Mouse (Mus musculus): ENCODE measurements around the gene Rasgef1a. TPM values are rescaled to one million over a fixed set of nuclear protein-coding genes. Genes with fewer than 3 reads are reported as not detected.

Rasgef1a gene
- polyA plus RNA-seq, 1 experiment from 2014 or later: 0.10 TPM

DNA sequence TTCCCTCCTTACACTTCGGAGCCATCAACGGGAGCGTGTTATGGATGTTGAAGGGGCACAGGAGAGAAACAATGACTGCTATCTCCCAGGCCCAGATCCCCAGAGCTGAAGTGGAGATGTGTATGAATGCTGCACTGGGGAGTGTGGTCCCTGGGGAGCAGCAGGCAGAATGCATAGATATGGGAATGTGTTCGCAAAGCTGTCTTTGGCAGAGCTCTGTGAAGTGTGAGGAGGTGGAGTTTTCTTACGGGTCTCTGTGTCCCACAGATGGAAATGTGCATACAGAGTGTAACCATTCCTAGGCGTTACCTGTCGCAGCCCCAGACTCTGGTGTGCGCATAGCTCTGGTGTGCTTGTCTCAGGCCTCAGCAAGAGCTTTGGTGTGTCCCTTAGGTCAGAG is 65.5 kb downstream of the Rasgef1a start:
- ATAC-seq (ENCODE audit: insufficient number of reproducible peaks, insufficient read depth, low FRiP score, low TSS enrichment, low read depth): no peak
- H3K4me1 ChIP-seq: peaks cover 12% of the 10 kb centered on the region
- H3K36me3 ChIP-seq: no peaks in the 10 kb centered on the region
- H3K4me3 ChIP-seq: no peak overlapping the region
- 86% methylated on average over 8 of the region's 8 CpGs for WGBS
- H3K9ac ChIP-seq: no peak overlapping the region
- no peak overlapping the region for H3K27ac ChIP-seq
- H3K27me3 ChIP-seq: peaks cover 13% of the 10 kb centered on the region
- H3K4me2 ChIP-seq: no peak overlapping the region
- no peaks in the 10 kb centered on the region for H3K9me3 ChIP-seq

DNA sequence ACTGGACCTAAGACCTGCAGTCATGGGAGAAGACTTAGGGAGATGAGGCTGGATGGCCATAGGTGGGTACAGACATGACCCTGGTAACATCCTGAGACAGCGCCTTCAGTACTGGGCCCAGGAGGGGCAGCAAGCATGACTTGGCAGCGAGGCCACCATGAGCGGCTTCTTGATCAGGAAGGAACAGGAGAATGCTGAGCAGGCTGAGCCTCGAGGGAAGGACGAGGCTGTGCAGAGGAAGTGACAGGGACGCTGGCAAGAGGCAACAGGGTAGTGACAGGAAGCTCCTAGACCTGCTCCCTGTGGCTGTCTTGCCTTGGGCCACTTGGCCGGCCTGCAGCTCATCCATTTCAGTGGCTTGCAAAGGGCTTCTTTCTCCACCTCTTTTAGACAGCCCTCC is 66.2 kb downstream of the Rasgef1a start:
- no peaks in the 10 kb centered on the region for H3K36me3 ChIP-seq
- ATAC-seq (ENCODE audit: insufficient number of reproducible peaks, insufficient read depth, low FRiP score, low TSS enrichment, low read depth): no peak
- H3K9me3 ChIP-seq: no peaks in the 10 kb centered on the region
- no peak overlapping the region for H3K4me2 ChIP-seq
- H3K4me3 ChIP-seq: no peak overlapping the region
- peaks cover 12% of the 10 kb centered on the region for H3K4me1 ChIP-seq
- H3K27me3 ChIP-seq: peaks cover 13% of the 10 kb centered on the region
- WGBS: 65% methylated on average over 7 of the region's 7 CpGs
- no peak overlapping the region for H3K9ac ChIP-seq
- no peak overlapping the region for H3K27ac ChIP-seq

DNA sequence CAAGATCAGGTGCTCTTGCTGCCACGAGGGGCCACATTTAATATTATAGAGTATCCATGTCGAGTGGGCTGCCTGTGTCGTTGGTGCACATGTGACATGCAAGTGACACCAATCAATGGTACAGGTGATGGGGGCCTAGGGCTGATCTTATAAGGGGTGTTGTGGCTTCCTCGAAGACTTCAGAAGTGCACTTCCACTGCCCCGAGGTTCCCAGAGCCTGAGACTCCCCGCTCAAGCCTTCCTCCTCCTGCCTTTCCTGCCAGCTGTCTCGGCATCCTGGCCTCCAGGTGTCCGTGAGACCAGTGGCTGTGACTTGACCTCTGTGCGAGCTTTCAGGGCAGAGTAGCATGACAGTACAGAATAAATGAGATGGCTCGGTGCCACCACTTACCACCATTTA is 67.5 kb downstream of the Rasgef1a start:
- H3K4me1 ChIP-seq: peaks cover 9% of the 10 kb centered on the region
- H3K4me3 ChIP-seq: no peak overlapping the region
- no peak for ATAC-seq (ENCODE audit: insufficient number of reproducible peaks, insufficient read depth, low FRiP score, low TSS enrichment, low read depth)
- H3K9me3 ChIP-seq: no peaks in the 10 kb centered on the region
- H3K36me3 ChIP-seq: no peaks in the 10 kb centered on the region
- no peak overlapping the region for H3K9ac ChIP-seq
- peaks cover 13% of the 10 kb centered on the region for H3K27me3 ChIP-seq
- no peak overlapping the region for H3K27ac ChIP-seq
- WGBS: 67% methylated on average over 10 of the region's 10 CpGs
- H3K4me2 ChIP-seq: no peak overlapping the region

DNA sequence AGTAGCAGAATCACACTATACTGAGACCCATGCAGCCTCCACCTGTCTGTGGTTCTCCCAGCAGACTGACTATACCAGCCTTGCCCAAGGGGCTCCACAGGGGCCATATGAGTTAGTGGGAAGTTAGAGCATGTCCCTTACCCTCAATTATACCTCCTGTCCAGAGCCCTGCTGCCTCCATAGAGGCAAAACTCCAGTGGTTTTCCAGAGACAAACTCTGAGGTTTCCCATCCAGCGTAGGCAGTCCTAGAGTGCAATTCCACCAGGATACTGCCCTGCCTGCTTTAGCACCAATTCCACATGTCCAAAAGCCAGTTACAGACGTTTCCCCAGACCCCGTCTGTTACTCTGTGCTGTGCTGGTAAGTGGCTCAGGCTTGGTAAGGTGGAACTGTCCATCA is 68.1 kb downstream of the Rasgef1a start:
- Histone ChIP-seq H3K36me3 (no peaks in the 10 kb centered on the region), H3K4me3 (no peak overlapping the region), H3K4me1 (peaks cover 4% of the 10 kb centered on the region), H3K27ac (no peak overlapping the region), H3K9me3 (no peaks in the 10 kb centered on the region), H3K4me2 (no peak overlapping the region), H3K9ac (no peak overlapping the region), H3K27me3 (peaks cover 13% of the 10 kb centered on the region)
- WGBS: 56% methylated on average over 3 of the region's 3 CpGs
- ATAC-seq (ENCODE audit: insufficient number of reproducible peaks, insufficient read depth, low FRiP score, low TSS enrichment, low read depth): no peak

DNA sequence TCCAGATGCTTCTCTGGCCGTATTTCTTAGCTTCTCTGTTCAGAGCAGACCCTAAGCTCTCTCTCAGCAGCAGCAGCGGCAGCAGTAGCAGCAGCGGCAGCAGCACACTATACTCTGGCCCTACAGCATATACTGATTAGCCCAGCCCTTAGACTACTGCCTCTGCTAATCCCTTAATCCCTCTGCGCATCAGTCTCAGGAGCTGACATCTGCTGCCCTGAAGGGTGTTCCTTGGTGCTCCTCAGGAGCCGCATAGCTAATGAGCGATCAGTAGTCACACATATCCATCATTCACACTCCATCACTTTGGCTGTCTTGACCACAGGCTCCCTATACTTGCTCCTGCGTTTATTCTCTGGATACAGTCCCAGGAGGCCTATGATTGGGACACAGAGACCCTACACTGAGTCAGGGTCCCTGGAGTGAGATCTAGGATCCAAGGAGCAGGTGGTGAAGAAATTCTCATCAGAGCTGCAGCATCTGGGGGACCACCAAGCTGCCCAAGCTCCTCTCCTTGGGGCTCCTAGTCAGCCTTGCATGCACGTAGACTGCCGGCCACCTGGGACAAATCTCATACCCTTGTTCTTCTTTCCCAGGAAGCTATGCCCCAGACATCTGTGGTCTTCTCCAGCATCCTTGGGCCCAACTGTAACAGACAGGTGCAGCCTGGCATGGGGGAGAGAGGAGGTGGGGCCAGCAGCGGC is 68.7 kb downstream of the Rasgef1a start:
- no peak for ATAC-seq (ENCODE audit: insufficient number of reproducible peaks, insufficient read depth, low FRiP score, low TSS enrichment, low read depth)
- WGBS: 58% methylated on average over 10 of the region's 10 CpGs
- no peaks in the 10 kb centered on the region for H3K4me1 ChIP-seq

DNA sequence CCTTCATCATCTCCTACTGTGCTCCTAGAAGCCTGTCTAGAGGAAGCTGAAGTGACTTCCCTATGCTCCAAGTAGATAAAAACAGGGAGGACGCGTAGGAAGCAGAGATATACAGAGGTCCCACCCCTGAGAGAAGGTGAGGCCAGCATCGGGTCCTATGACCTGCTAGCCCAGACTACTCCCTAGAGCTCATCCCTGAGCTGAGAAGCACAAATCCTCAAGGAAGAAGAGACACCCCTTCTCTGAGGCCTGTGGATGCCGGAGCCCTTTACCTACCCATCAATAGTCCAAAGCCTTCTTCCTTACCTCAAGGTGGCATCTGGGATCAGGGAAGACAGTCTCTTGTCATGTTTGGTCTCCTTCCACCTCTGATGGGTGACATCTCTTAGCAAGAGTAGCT is 69.5 kb downstream of the Rasgef1a start:
- WGBS: 92% methylated on average over 4 of the region's 4 CpGs

More for the DNA sequence above, 68.7 kb downstream of the Rasgef1a start:
- Histone ChIP-seq H3K4me3 (no peak overlapping the region), H3K4me2 (no peak overlapping the region), H3K9ac (no peak overlapping the region), H3K9me3 (no peaks in the 10 kb centered on the region), H3K27ac (no peak overlapping the region), H3K27me3 (peaks cover 13% of the 10 kb centered on the region), H3K36me3 (no peaks in the 10 kb centered on the region)

DNA sequence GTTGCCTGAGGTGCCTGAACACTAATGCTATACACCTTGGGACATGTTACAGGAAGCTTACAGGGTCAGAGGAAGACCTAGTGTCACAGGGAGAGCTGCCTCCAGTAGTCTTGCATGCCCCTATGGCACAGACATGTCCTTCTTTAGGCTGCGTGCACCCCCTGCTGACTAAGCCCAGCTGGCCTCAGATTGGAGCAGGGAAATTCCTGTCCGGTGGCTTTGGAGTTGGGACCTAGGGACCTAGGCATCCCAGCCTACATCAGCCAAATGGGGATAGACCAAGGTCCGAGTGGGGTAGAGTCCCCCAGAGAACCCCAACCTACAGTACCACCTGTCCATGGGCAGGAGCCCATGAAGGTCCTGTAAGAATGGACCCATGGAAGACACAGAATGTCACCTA is 71.1 kb downstream of the Rasgef1a start:
- Histone ChIP-seq H3K27ac (no peak overlapping the region), H3K36me3 (no peaks in the 10 kb centered on the region), H3K4me3 (no peak overlapping the region), H3K27me3 (peaks cover 13% of the 10 kb centered on the region), H3K4me1 (no peaks in the 10 kb centered on the region), H3K9me3 (no peaks in the 10 kb centered on the region), H3K4me2 (no peak overlapping the region), H3K9ac (no peak overlapping the region)
- WGBS: 77% methylated on average over 3 of the region's 3 CpGs
- no peak for ATAC-seq (ENCODE audit: insufficient number of reproducible peaks, insufficient read depth, low FRiP score, low TSS enrichment, low read depth)

More for the DNA sequence above, 69.5 kb downstream of the Rasgef1a start:
- Histone ChIP-seq H3K4me1 (no peaks in the 10 kb centered on the region), H3K4me3 (no peak overlapping the region), H3K27ac (no peak overlapping the region), H3K9ac (no peak overlapping the region), H3K9me3 (no peaks in the 10 kb centered on the region), H3K36me3 (no peaks in the 10 kb centered on the region), H3K27me3 (peaks cover 13% of the 10 kb centered on the region), H3K4me2 (no peak overlapping the region)
- ATAC-seq (ENCODE audit: insufficient number of reproducible peaks, insufficient read depth, low FRiP score, low TSS enrichment, low read depth): no peak

DNA sequence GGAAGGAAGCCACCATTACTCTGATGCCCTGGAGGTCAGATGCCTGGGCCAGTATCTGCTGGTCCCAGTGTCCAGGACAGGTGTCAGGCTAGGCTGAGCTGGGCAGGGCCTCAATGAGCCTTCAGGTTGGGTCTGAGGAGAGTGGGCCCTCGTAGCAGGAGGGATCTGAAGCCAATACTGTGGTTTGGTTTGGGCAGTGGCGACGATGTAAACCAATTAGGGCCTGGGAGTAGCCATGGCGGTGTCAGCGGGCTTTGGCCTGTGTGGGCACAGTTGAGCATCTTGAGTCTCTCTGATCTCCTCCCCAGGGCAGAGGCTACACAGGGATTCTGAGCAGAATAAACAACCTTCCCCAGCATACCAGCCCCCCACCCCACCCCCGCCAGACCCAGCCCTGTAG is 72.4 kb downstream of the Rasgef1a start:
- WGBS: 66% methylated on average over 6 of the region's 6 CpGs
- no peak for ATAC-seq (ENCODE audit: insufficient number of reproducible peaks, insufficient read depth, low FRiP score, low TSS enrichment, low read depth)
- Histone ChIP-seq H3K4me3 (no peak overlapping the region), H3K9me3 (no peaks in the 10 kb centered on the region), H3K27ac (no peak overlapping the region), H3K4me2 (no peak overlapping the region), H3K9ac (no peak overlapping the region), H3K4me1 (no peaks in the 10 kb centered on the region), H3K27me3 (peaks cover 13% of the 10 kb centered on the region), H3K36me3 (no peaks in the 10 kb centered on the region)

DNA sequence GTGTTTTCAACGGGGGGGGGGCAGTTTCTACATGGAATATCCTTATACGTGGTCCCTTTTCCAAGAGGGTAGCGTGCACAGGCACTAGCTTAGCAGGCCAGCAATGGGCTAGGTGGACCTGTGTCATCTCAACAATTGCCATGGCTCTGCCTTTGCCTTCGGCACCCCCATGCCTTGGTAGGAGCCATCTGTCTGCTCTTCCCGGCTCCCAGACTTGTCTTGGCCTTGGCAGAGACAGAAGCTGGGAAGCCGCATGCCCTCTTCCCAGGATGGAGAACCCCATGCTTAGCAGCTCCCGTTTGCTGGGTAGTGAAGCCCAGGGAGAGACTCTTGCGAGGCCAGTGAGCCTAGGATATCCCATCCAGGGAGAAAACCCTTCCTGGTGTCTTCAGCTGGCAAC is 73.4 kb downstream of the Rasgef1a start:
- Histone ChIP-seq H3K27me3 (peaks cover 7% of the 10 kb centered on the region; the same call in 1 of the 2 replicates), H3K27ac (no peak overlapping the region), H3K4me1 (no peaks in the 10 kb centered on the region), H3K4me3 (no peak overlapping the region), H3K9ac (no peak overlapping the region), H3K36me3 (no peaks in the 10 kb centered on the region), H3K4me2 (no peak overlapping the region), H3K9me3 (no peaks in the 10 kb centered on the region)
- ATAC-seq (ENCODE audit: insufficient number of reproducible peaks, insufficient read depth, low FRiP score, low TSS enrichment, low read depth): no peak
- WGBS: 88% methylated on average over 8 of the region's 8 CpGs

DNA sequence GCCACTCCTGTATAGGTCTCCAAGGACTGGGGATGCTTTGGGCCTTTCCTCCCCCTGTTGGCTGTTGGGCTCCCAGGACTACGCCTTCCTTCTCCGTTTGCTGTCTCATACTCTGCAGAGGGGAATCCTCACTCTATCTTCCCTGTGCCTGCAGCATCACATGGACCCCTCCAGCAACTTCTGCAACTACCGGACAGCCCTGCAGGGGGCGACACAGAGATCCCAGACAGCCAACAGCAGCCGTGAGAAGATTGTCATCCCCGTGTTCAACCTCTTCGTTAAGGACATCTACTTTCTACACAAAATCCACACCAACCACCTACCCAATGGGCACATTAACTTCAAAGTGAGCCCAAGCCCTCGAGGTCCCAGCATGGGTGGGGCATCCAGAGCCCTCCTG is 76.7 kb downstream of the Rasgef1a start:
- Histone ChIP-seq H3K36me3 (no peaks in the 10 kb centered on the region), H3K9ac (no peak overlapping the region), H3K4me3 (no peak overlapping the region), H3K27ac (no peak overlapping the region), H3K4me1 (no peaks in the 10 kb centered on the region), H3K4me2 (no peak overlapping the region), H3K9me3 (no peaks in the 10 kb centered on the region), H3K27me3 (no peaks in the 10 kb centered on the region)
- no peak for ATAC-seq (ENCODE audit: insufficient number of reproducible peaks, insufficient read depth, low FRiP score, low TSS enrichment, low read depth)
- WGBS: 59% methylated on average over 8 of the region's 8 CpGs

DNA sequence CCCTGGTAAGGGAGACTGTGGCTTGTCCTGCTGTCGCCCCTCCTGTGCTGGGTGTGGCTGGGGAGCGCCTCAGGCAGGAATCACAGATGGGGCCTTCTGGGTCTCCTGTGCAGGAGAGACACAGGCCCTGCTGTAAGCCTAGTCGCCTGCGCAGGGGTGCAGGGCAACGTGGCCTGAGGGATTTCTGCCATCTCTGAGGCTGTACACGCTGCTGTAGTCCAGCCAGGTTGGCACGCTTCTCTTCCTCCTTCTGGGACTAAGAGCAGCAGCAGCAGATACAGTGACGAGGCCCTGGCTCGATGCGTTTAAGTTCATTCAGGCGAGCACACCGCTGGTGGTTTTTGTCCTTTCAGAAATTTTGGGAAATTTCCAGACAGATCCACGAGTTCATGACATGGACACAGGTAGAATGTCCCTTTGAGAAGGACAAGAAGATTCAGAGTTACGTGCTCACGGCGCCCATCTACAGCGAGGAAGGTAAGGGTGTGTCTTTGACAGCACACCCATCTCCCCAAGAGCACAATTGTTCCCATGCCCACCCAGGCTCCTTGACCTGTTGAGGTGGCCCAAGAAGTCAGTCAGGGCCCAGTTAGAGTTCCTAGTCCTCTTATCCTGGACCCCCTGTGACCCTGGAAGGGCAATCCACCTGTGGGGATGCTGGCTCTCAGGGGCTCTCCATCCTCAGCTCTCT is 77.7 kb downstream of the Rasgef1a start:
- Histone ChIP-seq H3K4me2 (no peak overlapping the region), H3K9me3 (no peaks in the 10 kb centered on the region), H3K4me3 (no peak overlapping the region), H3K9ac (no peak overlapping the region), H3K4me1 (no peaks in the 10 kb centered on the region), H3K36me3 (no peaks in the 10 kb centered on the region), H3K27ac (no peak overlapping the region), H3K27me3 (no peaks in the 10 kb centered on the region)
- ATAC-seq (ENCODE audit: insufficient number of reproducible peaks, insufficient read depth, low FRiP score, low TSS enrichment, low read depth): no peak
- 74% methylated on average over 17 of the region's 17 CpGs for WGBS

DNA sequence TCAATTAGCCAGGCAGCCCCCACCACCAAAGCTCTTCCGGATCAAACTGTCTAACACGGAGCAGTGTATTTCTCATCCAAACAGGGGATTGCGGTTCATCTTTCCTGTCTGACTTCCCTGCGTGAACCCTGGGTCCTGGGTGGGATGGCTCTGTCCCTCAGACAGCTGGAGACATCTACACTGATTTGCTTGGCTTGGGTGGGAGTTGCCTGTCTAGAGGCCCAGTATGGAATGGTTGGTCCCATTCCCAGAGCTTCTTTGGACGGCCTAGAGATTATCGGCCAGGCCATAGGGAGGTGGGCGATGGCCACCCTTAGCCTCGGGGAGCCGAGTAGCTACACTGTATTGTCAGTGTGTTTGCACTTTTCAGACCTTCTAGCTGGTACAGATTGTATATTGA is 79.6 kb downstream of the Rasgef1a start:
- Histone ChIP-seq H3K4me2 (no peak overlapping the region), H3K4me1 (no peaks in the 10 kb centered on the region), H3K9me3 (no peaks in the 10 kb centered on the region), H3K4me3 (no peak overlapping the region), H3K27me3 (no peaks in the 10 kb centered on the region), H3K27ac (no peak overlapping the region), H3K36me3 (no peaks in the 10 kb centered on the region), H3K9ac (no peak overlapping the region)
- no peak for ATAC-seq (ENCODE audit: insufficient number of reproducible peaks, insufficient read depth, low FRiP score, low TSS enrichment, low read depth)
- WGBS: 72% methylated on average over 9 of the region's 9 CpGs
